Mouse (Mus musculus) embryonic fibroblast, embryonic 13.5 days (primary cell): ENCODE measurements around the gene Shroom3.

Source experiments
- CTCF ChIP-seq: IDR thresholded peaks from 2 replicates; pipeline ENCODE4 v1.5.1; 2011; ENCODE audit warnings: mild to moderate bottlenecking, control low read depth, low read length, moderate library complexity, borderline replicate concordance; ENCODE audit not compliant: insufficient read depth
- POLR2A ChIP-seq: IDR thresholded peaks from 2 replicates; pipeline ENCODE4 v1.6.1; 2011; ENCODE audit warnings: low read depth, mild to moderate bottlenecking, control low read depth, low read length, moderate library complexity

DNA sequence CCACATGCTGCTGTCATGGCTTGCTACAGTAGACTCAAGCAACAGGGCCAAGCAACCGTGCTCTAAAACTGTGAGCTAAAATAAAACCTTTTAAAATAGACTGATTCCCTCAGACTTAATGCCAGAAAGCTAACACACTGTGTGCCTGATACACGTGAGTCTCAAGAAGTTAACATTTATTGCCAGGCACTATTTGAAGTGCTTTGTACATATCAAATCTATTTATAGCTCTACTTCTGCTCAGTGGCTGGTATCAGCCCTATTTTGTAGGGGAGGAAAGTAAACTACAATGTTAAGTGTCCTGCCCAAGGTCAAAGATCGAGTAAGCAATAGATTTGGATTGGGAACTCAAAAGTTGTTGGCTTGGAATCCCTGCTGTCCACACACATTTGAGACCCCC is 227.6 kb downstream of the Shroom3 start:
- TF ChIP-seq CTCF (no peak), POLR2A (no peak)
